Mouse (Mus musculus) large intestine, adult 2 months (tissue): ENCODE results near the gene Nbas. TPM values are rescaled to one million over a fixed set of nuclear protein-coding genes. Genes with fewer than 3 reads are reported as not detected.

Experiments used
- DNase-seq: peaks from one replicate; pipeline ENCODE4 v3.0.0-alpha.2; 2012; ENCODE audit warnings: low read depth, low spot score
- WGBS: fragments of 180-500 bp; shearing (Covaris S2); methylation state at CpG from one replicate; pipeline ENCODE4 v1.1.7; 2018; 5-methylcytosine and 5-hydroxymethylcytosine counted together
- polyA plus RNA-seq: library from polyadenylated mRNA; depleted of rRNA; stranded (reverse); fragments of >200 nt; gene quantifications from 2 replicates; pipeline ENCODE4 v1.2.3, GENCODE M21; 2012; rRNA removed

Nbas gene
- 19.6 and 20.8 TPM in 2 replicates for polyA plus RNA-seq

DNA sequence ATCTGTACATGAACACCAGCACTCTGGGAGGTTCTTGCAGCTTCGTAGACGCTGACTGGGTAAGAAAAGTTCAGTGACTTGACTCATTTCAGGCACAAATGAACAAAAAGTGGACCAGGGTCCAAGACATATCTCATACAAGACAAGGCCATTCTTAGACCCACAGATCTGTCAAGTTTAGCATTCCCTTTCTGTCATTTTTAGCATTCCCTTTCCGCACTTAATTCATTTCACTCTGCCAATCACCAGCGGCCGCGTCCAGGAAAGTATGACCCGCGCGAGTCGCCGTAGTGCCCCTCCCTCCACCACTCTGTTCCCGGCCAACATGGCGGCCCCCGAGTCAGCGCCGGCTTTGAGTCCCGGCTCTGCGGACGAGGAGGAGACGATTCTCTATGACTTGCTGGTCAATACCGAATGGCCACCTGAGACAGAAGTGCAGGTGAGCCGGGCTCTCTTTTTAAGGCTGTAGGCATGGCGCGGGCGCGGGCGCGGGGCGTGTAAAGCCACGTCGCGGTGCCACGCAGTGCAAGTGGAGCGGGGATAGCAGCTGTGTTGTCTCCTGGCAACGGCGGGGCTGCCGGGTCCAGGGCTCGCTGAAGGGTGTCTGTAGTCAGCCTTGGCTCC lies at the start of gene Nbas:
Nbas (plus strand) TSS at position 308 of the 624 bp plus-strand sequence.
- WGBS: 2% methylated on average over 38 of the region's 38 CpGs
- DNase-seq: peak; percentile 46

DNA sequence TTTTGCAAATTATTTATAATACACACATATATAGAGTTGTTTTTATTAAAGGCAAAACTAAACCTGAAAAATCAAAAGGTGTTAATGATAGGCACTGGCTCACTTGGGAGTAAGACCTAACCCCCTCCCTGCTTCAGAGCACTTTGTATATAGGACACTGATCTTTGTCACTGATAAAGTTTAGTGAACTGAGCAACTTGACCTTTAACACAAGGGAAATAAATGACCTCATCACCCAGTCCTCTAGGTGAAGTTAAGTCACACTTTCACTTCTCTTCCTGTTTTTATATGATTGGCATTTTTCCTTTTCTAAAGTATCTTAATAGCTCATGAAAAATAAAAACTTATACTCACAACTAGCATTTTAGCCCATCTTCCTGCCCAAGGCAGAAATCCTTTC lies 26.5 kb upstream of the Nbas start:
- no peak for DNase-seq

DNA sequence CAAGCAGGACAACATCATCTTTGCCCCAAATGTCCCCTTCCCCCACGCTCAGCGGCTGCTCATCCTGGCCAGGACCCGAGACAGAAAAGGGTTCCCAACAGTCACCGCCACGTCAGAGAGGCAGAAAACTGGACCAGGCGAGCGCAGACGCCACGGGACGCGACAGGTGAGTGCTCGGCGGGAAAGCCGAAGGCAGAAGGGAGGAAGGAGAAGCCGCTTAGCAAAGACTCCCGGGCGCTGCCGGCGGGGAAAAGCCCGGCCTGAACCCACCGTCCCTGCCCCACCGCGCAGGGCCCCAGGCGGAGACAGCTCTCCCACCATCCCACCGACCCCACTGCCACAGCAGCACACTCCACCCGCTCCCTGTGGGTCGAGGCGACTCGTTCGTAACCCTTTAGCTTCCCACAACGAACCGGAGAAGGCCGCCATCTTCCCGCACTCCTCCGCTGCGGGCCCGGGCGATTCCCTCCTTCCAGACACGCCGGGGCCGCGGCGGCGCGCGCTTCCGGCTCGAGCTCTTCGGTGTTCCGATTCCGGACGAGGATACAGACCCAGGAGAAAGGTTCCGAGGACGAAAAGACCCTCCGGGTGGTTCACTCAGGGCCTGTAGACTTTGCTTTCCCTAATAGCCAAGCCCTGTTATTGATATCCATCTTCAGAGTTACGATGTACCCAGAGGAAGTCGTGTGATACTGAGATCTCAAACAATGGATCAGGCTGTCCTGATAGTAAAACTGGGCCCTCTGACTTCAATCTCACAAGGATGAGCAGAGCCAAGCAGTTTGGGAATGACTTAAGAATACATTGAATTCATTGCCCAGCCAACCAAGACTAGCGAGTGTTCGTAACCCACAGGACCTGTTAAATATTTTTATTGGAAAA lies 20.0 kb upstream of the Nbas start, which contains the start of gene Ddx1:
Ddx1 (minus strand) TSS at position 523 of the 882 bp plus-strand sequence.
- DNase-seq: peak; percentile 42
- 2% methylated on average over 59 of the region's 59 CpGs for WGBS

DNA sequence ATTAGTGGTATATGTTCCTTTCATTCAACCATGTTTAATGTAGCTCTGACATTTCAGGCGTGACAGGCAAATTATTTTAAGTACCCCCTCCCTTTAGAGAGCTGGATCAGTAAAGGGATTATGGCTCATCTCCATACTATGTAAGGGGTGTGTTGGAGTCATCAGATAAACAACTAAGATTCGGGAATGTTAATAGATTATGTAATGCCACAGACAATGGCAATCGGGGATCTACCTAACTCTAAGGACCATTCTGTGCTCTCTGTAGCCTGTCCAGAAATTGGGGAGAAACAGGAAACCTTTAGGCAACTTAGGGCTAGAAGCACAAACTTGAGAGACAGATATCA lies 19.4 kb upstream of the Nbas start:
- WGBS: 76% methylated on average over 3 of the region's 3 CpGs
- DNase-seq: no peak

DNA sequence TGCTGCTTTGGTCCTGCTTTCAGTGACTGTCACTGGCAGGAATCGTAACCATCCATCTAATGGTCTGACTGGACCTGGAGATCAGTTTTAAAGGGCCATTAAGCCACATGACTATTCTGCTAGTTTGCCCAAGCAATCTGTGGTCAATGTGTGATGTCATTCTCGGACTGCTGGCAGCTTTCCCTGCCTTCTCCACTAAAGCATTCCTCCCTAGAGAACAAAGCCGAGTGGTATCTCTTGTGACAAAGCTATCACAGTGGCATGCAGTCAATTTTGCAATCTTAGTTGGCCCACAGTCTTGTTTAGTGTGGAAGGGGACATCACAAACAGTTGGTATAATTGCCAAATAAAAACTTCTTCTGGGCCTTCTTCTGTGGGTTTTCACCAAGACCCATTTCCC lies 13.9 kb upstream of the Nbas start:
- WGBS: 17% methylated on average over 3 of the region's 3 CpGs
- DNase-seq: no peak

DNA sequence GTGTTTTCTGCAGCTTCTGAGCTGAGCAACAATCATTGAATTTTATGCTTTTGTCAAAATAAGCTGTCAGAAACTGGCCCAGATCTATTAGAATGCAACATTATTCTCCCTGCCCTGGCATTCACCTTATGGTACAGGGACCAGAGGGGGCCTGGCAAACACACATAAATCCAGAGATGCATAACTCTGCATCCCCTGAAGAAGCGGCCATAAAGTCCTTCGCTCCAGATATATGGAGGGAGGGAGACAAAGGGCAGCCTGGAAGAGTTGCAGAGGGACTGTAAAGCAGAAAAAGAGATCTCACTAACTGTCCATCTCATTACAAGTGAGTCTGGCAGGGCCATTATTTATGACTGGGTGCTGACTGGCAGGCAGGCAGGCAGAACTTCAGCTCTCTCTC lies 13.2 kb upstream of the Nbas start:
- DNase-seq: no peak
- WGBS: 42% methylated on average over 2 of the region's 2 CpGs

DNA sequence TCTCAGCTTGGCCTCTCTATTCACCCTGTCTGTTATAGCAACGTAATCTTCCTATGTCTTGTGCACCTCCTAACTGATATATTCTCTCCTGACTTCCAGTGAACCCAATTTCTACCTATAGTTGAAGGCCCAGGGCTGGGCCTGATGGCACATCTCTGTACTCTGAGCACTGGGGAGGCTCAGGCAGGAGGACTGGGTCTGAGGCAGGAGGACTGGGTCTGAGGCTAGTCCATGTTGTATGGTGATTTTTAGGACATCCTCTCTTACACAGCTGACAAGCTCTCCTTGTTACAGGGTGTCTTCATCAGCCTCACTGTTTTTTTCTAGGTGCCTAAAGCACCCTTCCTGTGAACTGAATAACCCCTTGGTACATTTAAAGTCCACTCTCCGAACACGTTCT lies 521 bp upstream of the Nbas start:
- 31% methylated on average over 3 of the region's 3 CpGs for WGBS
- no peak for DNase-seq

DNA sequence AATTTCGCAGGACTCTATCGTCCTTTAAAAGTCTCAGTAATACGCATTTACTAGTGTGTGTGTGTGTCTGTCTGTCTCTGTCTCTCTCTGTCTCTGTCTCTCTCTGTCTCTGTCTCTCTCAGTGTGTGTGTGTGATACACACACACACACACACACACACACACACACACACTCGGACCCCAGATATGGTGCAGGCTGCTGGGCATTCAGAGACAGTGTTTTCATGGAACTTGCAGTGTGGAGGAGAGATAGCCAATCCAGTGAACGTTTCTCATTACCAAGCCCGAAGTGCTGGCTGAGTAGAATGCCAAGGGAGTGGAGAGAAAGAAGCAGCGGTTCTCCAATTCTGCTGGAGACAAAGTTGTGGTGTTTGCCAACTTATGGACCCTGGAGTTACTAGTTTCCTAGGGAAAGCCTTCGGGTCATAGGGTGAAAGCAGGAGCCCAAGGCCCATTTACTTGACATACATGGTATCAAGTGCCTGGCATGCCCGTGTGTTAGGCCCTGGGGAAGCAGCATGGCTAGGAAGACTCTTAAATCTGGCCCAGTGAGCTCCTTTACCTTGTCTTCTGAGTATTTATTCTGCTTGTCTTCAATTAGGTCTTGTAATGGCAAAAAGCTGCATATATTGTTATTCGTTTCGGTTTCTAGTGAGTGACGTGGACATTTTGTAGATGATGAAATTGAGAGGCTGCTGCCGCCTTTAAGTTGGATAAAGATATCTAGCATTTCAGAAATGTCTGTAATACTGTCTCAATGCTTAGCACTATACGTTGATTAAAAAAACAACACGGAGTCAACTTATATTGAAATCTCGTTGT lies 847 bp downstream of the Nbas start:
- WGBS: 33% methylated on average over 16 of the region's 16 CpGs
- no peak for DNase-seq

DNA sequence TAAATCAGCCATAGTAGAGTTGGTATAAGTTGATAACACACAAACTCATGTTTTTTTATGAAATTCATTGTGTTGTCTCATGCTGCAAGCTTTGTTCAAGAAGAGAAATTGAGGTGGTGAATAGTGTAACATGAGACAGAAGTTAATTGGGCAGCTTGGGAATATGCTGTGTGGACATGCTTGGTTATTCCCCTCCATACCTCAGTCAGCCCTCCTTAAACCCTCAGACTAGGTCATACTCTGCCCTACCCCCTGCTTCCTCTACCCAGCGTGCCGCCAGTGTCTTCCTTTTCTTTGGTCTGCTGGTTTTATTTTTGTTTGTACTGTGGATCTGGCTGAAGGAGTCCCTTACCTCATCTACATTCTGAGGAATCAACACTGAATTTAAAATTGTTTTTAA lies 22.5 kb downstream of the Nbas start:
- WGBS: 89% methylated on average over 2 of the region's 2 CpGs
- no peak for DNase-seq

DNA sequence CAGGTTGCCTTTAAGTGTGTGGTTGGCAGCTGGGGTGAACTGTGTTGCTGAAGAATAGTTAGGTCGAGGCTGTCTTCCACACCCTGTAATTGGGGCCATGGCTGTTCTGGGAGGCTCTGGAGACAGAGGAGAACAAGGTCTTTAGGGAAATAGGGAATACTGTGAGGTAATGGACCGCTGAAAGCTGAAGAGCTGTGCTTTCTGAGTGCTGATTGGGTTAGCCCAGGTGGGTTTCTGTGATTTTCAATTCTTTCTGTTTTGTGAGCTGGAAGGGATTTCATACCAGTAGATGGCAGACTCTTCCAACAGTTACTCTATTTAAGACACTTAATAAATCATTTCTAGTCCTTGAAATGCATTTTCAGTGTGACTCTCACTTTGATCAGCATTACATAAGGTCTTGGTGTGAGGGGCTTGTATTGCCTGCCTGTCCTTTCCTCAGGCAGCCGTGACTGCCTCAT lies 24.5 kb downstream of the Nbas start:
- DNase-seq: no peak
- 72% methylated on average over 3 of the region's 3 CpGs for WGBS

DNA sequence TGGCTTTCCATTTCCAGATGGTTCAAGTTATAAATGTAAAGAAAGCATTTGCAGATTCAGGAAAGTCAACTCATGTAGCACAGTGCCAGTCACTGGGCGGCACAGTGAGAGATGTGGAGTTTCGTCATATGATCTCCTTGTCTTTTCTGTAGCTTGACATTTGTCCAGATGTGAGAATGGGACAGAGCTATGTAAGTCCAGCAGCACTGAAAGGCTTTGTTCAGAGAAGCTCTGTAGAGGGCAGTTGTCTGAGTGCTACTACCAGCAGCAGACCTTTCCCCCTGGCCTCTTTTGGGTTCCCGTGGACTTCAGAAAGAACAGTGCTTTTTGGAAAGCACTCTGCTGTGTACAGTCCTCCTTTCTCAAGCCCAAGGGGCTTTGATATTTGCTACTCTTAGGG lies 34.1 kb downstream of the Nbas start:
- 93% methylated on average over 3 of the region's 3 CpGs for WGBS
- DNase-seq: no peak

DNA sequence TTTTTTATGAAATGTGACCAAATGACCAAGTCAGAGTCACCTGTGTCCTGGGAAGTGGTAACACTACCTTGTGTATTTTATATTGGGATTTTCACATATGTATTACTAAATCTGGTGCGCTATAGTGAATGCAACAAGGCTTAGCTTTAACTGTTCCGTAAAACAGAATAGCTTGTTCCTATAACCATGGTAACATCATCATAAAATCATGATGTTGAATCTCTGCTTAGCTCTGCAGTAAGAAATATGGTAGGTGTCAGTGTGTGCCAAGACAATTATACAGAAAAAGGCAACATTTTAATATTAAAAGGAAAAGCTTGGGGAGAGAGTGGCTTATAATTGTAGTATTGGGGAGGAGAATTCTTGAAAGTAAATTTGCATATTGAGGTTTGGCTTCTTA lies 45.0 kb downstream of the Nbas start:
- DNase-seq: no peak
- WGBS: 90% methylated on average over 2 of the region's 2 CpGs

DNA sequence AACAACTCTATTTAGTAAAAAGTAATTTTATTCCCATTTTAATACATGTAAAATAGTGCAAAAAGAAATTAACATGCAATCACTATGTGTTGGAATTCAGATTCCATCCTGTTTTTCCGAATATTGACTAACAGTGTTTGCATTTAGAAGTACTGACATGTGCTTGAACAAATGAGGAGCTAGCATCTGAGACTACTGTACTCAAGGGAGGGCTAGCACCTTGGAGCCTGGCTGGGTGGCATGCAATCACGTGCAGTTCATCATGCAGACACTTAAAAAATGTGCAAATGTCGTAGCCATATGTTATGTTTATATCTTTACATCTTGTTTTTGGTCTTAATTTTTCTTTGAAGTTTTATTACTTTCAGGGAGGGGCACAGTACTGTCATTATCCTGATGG lies 45.5 kb downstream of the Nbas start:
- no peak for DNase-seq
- WGBS: 81% methylated on average over 3 of the region's 3 CpGs

DNA sequence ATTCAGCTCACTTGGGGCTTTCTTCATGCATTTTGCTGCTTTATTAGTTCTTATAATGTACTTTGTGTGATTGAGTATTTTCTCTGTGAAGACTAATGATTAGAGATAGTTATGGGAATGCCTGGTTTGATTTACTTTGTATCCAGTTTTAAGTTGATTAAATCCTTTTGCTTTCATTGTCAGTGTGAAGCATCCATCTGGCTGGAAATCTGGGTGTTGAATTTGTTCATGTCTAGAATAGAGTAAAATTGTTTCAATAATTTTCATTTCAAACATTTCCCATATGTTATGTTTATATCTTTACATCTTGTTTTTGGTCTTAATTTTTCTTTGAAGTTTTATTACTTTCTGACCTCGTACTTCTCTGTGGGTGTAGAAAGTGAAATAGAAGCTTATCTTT lies 46.1 kb downstream of the Nbas start:
- 94% methylated on average over 1 of the region's 1 CpGs for WGBS

DNA sequence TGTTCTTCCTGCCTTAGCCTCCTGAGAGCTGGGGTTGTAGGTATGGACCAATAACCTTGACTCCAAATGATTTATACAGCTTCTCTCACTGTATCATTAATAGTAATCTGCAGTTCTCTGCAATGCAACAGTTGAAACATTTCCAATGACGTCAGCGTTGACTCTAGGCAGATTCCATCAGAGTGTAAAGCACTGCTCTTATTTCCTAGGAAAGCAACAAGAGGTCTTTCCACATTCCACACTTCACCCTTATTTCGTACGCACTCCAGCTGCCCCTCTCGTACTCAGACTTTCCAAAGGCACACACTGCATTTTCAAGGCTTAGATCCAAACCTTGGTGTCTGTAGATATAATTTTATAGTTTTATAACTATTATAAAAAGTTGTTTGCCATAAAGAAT lies 73.6 kb downstream of the Nbas start:
- no peak for DNase-seq
- WGBS: 58% methylated on average over 5 of the region's 5 CpGs

More for the DNA sequence above, 46.1 kb downstream of the Nbas start:
- DNase-seq: no peak

DNA sequence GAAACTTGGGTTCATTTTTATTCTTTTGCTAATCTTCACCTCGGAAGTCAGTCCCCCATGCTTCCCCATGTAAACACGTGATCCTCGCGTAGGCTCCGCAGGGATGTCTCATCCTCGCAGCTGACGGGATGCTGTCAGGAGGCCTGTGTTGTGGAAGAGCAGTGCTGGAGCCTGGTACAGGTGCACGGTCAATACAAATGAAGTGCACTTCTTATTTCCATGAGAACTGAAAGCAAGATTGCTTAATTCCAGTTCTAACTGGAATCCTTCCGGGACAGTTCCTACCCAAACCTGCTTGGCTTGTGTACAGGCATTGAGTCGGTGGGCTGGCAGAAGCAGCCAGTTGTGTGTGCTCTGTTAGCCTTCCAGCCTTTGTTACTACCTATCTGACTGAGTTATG lies 87.3 kb downstream of the Nbas start:
- WGBS: 91% methylated on average over 10 of the region's 10 CpGs
- no peak for DNase-seq

DNA sequence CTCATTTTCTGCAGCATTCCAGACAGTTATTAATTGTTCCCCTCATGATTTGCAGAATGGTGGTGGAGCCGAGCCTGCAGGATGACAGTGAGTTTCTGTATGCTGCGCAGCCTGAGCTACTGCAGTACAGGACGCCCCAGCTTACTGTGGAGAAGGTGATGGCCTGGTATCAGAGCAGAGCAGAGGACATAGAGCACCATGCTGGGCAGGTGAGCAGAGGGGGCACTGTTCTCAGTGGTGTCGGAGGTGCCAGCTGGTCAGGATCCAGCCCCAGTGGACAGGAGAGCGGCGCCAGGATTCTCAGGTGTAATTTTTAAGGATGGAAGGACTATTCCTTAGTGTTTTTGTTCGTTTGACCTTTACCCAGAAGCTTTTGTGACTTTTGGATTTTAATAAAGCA lies 87.8 kb downstream of the Nbas start:
- 90% methylated on average over 7 of the region's 7 CpGs for WGBS
- DNase-seq: no peak

DNA sequence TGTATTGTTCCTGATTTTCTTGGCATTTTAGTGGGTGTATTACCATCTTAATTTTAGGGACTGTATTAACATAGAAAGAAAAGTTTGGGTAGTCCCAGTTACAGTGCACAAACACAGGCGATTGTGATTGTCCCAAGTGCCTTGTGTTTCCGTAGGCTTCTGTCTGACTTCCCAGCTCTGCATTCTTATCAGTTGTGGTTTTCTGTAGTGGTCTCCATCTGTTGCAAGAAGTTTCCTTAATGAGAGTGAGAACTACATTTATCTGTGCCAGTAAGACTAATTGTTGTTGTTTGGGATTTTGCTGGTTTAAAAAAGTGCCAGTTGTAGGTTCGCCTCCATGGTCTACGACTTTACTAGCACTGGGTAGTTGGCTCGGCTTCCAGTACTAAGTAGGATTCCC lies 88.3 kb downstream of the Nbas start:
- 96% methylated on average over 5 of the region's 5 CpGs for WGBS
- no peak for DNase-seq

DNA sequence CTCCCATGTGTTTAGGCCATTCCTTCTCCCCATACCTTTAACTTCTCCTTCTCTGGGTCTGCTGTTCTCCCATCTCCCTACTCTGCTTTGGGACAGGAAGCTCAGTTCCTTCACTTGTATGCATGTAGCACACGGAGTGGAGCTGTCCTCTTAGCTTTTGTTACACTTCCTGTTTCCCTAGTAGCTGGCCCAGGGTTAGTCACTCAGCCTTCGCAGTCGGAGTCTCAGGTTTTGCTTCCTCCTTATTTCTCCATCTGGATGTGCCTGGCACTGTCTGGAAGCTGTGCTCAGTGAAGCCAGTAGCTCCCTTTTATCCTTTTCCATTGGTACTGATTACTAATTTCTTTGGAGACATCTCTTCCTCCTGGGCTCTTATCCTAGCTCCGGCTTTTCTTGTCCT lies 89.9 kb downstream of the Nbas start:
- WGBS: 66% methylated on average over 4 of the region's 4 CpGs
- DNase-seq: no peak

DNA sequence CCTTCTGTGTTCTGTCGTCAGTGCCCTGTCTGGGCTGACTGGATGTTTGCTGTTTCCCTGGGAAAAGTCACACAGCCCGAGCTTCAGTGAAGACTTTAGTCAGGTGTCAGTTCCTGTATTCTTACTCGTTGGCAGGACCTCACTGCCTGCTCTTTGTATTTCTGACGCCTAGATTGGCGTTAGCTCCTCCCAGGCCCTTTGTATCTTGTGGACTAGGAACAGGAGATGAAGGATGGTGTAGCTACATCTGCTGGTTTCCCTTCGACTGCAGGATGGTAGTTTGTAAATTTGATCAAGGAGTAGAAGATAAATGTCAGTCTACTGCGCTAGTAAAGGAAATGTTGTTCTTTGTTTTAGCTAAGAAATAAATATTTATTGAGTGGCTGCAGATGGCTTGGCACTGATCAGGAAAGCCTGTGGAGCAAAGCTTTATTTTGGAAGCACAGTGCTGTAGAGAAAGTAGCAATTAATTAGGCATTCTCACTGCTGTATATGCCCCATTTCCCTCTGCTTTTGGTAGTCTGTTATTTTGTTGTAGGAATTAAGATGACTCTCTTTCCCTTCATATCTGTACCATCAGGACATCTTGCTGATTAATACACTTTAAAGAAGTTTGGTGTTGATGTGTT lies 91.4 kb downstream of the Nbas start:
- no peak for DNase-seq
- 47% methylated on average over 7 of the region's 7 CpGs for WGBS
